In the genomic region with DNA sequence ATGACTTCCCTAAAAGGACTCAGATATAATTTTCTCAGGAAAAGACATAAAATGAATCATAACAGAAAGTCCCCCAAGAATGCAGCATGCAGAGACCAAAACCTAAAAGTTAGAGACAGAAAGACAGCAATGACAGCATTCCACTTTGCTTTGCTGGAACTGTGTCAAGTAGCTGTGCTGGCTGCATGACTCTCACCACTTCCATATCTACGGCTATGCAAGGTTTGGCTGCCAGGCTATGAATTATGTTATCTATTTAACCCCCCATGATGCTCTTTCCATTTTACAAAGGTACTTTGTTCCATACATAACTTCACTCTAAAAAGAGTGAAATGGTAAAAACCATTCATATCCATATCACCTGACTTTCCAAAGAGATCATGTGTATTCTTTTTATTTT, we compare ENCODE assay signal across 22 mouse cellular contexts. TPM values are rescaled to one million over a fixed set of nuclear protein-coding genes. Genes with fewer than 3 reads are reported as not detected.
DNase-seq lines count a peak whose midpoint lies in the region; ATAC-seq and TF ChIP-seq lines count a peak whose summit lies in the region.
"Had no signal": no experiment of that assay in that cellular context is flagged by ENCODE, and none has a peak within 500 bp of the region (broad histone marks: within the 10 kb centered on the region; RNA-seq: fewer than 3 reads in every experiment).

No protein-coding gene starts in this region.

- H3K4me2 ChIP-seq in heart, embryonic 15.5 days = 0 out of 2 replicates have a peak overlapping the region, but pooled peaks have one; percentile 13
- H3K4me2 ChIP-seq: embryonic facial prominence, embryonic 13.5 days; forebrain, embryonic 13.5 days; heart, embryonic 12.5 days; hindbrain, embryonic 12.5 days had no signal

- H3K9ac ChIP-seq in heart, embryonic 15.5 days = no peak overlapping the region
- H3K9ac ChIP-seq in heart, adult 2 months (ENCODE audit: low read depth, low read length) = no peak overlapping the region
- H3K9ac ChIP-seq: embryonic facial prominence, embryonic 13.5 days; forebrain, embryonic 13.5 days; forebrain, postnatal 0 days; heart, embryonic 12.5 days; hindbrain, embryonic 12.5 days had no signal

- peaks cover 10% of the 10 kb centered on the region for H3K36me3 ChIP-seq in heart, embryonic 15.5 days
- H3K36me3 ChIP-seq in heart, adult 2 months (ENCODE audit: control insufficient read depth, insufficient read depth, low read length) = peaks cover 6% of the 10 kb centered on the region

- DNase-seq in adrenal gland, adult 2 months = peak; percentile 14
- DNase-seq in adrenal gland, postnatal 25 days = no peak
- no peak for DNase-seq in heart, postnatal 14 days
- peak; percentile 10 for DNase-seq in heart, postnatal 4 days
- DNase-seq in heart, adult 2 months = no peak
- no peak for DNase-seq in cerebellum, postnatal 25 days
- DNase-seq: cerebellum, adult 11 months; cerebellum, adult 8-10 months; cerebellum, postnatal 14 days; forebrain, postnatal 0 days; gastrocnemius, adult 2 months; gastrocnemius, postnatal 25 days; kidney, adult 8-10 months had no signal

- H3K27me3 ChIP-seq in heart, embryonic 15.5 days = no peaks in the 10 kb centered on the region
- no peaks in the 10 kb centered on the region for H3K27me3 ChIP-seq in heart, adult 2 months (ENCODE audit: control insufficient read depth, insufficient read depth, low read length)
- H3K27me3 ChIP-seq: CH12.LX; embryonic facial prominence, embryonic 13.5 days; forebrain, embryonic 13.5 days; heart, embryonic 12.5 days; hindbrain, embryonic 12.5 days had no signal

- H3K27ac ChIP-seq in heart, embryonic 15.5 days = peak overlapping the region; percentile 76
- H3K27ac ChIP-seq in heart, adult 2 months = no peak overlapping the region
- H3K27ac ChIP-seq: embryonic facial prominence, embryonic 13.5 days; forebrain, embryonic 13.5 days; gastrocnemius, adult 2 months; hindbrain, embryonic 12.5 days had no signal

- TF ChIP-seq POLR2A in heart, adult 2 months (IDR thresholded peaks at IDR 0.05; ENCODE audit: insufficient read depth, low read depth, low read length) = no peak

- no peaks in the 10 kb centered on the region for H3K9me3 ChIP-seq in heart, embryonic 15.5 days (replicated peaks)
- H3K9me3 ChIP-seq: embryonic facial prominence, embryonic 13.5 days; forebrain, embryonic 13.5 days; heart, embryonic 12.5 days; hindbrain, embryonic 12.5 days had no signal

- H3K79me2 ChIP-seq in heart, adult 2 months (replicated peaks; ENCODE audit: control insufficient read depth, insufficient read depth, low read length) = no peaks in the 10 kb centered on the region

- peaks cover 5% of the 10 kb centered on the region; the same call in 1 of the 2 replicates for H3K4me1 ChIP-seq in heart, embryonic 15.5 days (replicated peaks)
- H3K4me1 ChIP-seq in heart, adult 2 months (ENCODE audit: control insufficient read depth, insufficient read depth, low read length) = no peaks in the 10 kb centered on the region; the same call in 1 of the 2 replicates
- H3K4me1 ChIP-seq: embryonic facial prominence, embryonic 13.5 days; forebrain, embryonic 13.5 days; hindbrain, embryonic 12.5 days had no signal

- H3K4me3 ChIP-seq in heart, embryonic 15.5 days = no peak overlapping the region
- H3K4me3 ChIP-seq in heart, adult 2 months = no peak overlapping the region
- H3K4me3 ChIP-seq: embryonic facial prominence, embryonic 13.5 days; forebrain, embryonic 13.5 days; gastrocnemius, adult 2 months; heart, embryonic 12.5 days; hindbrain, embryonic 12.5 days had no signal

- no peak for ATAC-seq in heart, embryonic 15.5 days (replicated peaks; ENCODE audit: insufficient number of reproducible peaks, insufficient read depth, low FRiP score, low read depth)
- ATAC-seq: forebrain, embryonic 13.5 days; forebrain, postnatal 0 days; hindbrain, embryonic 16.5 days; inflammation-experienced regulatory T-cells, adult 6 months; intestine, postnatal 0 days had no signal

- no peak for TF ChIP-seq EP300 in heart, adult 2 months (IDR thresholded peaks at IDR 0.05; ENCODE audit: insufficient read depth, low read depth, low read length)

- intact Hi-C loops in heart, postnatal 14 days (cut with DNase I) = no loop called here
- intact Hi-C loops in heart, adult 2 months (cut with DNase I) = no loop called here

- TF ChIP-seq CTCF in heart, adult 2 months (IDR thresholded peaks at IDR 0.05) = no peak

- 25% methylated on average over 1 of the region's 1 CpGs for WGBS in heart, embryonic 15.5 days
- 46% methylated on average over 1 of the region's 1 CpGs for WGBS in heart, adult 2 months

RNA-seq across cellular contexts. Expression of gene Stap1, which starts 42.5 kb away (rescaled TPM):
- total RNA-seq in adrenal gland, adult 2 months (2021) = 1 to 10 TPM in 1 of 2 experiments, under 1 TPM in 1; 0.26 to 1.5 TPM
- polyA plus RNA-seq in adrenal gland, adult 2 months (2012; rRNA removed) = not detected in 2 replicates
- 0.73 TPM in 1 of 2 replicates, not detected in the other for total RNA-seq in adrenal gland, postnatal 25 days (2021)
- polyA plus RNA-seq in heart, embryonic 15.5 days (2015; fragmentation: Nextera tagmentation; extraction: Ambion mirVana) = 0.34 and 2.5 TPM in 2 replicates
- under 1 TPM; 0.10 to 0.61 TPM for total RNA-seq in heart, postnatal 14 days (2021)
- under 1 TPM in 1 of 2 experiments, not detected in 1; 0.19 TPM for total RNA-seq in heart, postnatal 4 days (2021)
- under 1 TPM; 0.64 to 0.68 TPM for total RNA-seq in heart, adult 2 months (2021)
- polyA plus RNA-seq in heart, adult 2 months (2012; rRNA removed) = 0.56 and 0.57 TPM in 2 replicates

RNA-seq across cellular contexts. Expression of gene Cenpc1, which starts 48.6 kb away (rescaled TPM):
- total RNA-seq in adrenal gland, adult 2 months (2021) = 10 to 100 TPM; 13.6 to 16.1 TPM
- 3.6 and 5.2 TPM in 2 replicates for polyA plus RNA-seq in adrenal gland, adult 2 months (2012; rRNA removed)
- total RNA-seq in adrenal gland, postnatal 25 days (2021) = 16.6 and 17.1 TPM in 2 replicates
- polyA plus RNA-seq in heart, embryonic 15.5 days (2015; fragmentation: Nextera tagmentation; extraction: Ambion mirVana) = 22.0 and 23.1 TPM in 2 replicates
- 1 to 10 TPM; 7.3 to 7.8 TPM for total RNA-seq in heart, postnatal 14 days (2021)
- total RNA-seq in heart, postnatal 4 days (2021) = 10 to 100 TPM; 16.6 to 19.0 TPM
- 1 to 10 TPM; 4.3 to 5.3 TPM for total RNA-seq in heart, adult 2 months (2021)
- polyA plus RNA-seq in heart, adult 2 months (2012; rRNA removed) = 2.3 and 3.0 TPM in 2 replicates

RNA-seq across cellular contexts. Expression of gene Uba6, which starts 58.6 kb away (rescaled TPM):
- 10 to 100 TPM; 16.1 to 23.4 TPM for total RNA-seq in adrenal gland, adult 2 months (2021)
- polyA plus RNA-seq in adrenal gland, adult 2 months (2012; rRNA removed) = 0.28 and 0.29 TPM in 2 replicates
- 17.9 and 19.9 TPM in 2 replicates for total RNA-seq in adrenal gland, postnatal 25 days (2021)
- polyA plus RNA-seq in heart, embryonic 15.5 days (2015; fragmentation: Nextera tagmentation; extraction: Ambion mirVana) = 6.6 and 7.1 TPM in 2 replicates
- 1 to 10 TPM; 5.8 to 7.2 TPM for total RNA-seq in heart, postnatal 14 days (2021)
- total RNA-seq in heart, postnatal 4 days (2021) = 1 to 10 TPM; 9.0 to 9.4 TPM
- total RNA-seq in heart, adult 2 months (2021) = 1 to 10 TPM; 6.3 to 8.8 TPM
- polyA plus RNA-seq in heart, adult 2 months (2012; rRNA removed) = 1.4 and 3.3 TPM in 2 replicates

Comparison
In these comparisons a context has a peak if more than half of its experiments do, and no peak if none do; other contexts are left out.
1. DNase-seq: peak in adrenal gland, adult 2 months (single experiment) and heart, postnatal 4 days (single experiment); none in adrenal gland, postnatal 25 days (single experiment), heart, postnatal 14 days (0 of 2), heart, adult 2 months (0 of 2) and cerebellum, postnatal 25 days (0 of 2).